Mouse (Mus musculus): Measurements from ENCODE around the gene Tlr11. TPM values are rescaled to one million over a fixed set of nuclear protein-coding genes. Genes with fewer than 3 reads are reported as not detected.

Gene Tlr11
- 0.12 TPM in 2 replicates for polyA plus RNA-seq (2012; rRNA removed; ENCODE audit: low replicate concordance)

DNA sequence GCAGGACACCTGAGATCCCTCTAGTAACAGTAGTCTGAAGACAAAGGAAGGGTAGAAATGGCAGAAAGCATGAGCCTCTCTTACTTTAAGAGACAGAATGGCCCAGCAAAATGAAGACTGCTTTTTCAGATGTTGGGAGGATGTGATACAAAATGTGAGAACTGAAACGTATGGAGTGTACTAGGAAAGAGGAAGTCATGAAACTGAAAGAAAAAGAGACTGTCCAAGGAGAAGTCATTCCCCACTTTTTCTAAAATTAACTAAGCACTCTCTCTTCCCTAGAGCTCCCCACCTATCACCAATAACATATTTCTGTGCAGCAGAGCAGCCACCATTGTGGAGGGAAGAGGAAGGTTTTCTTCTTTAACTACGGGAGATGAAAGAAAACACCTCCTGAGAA is at the start of gene Tlr11:
Tlr11 (plus strand) TSS at position 322 of the 400 bp plus-strand sequence.

GRCm38 (mm10) chr14:50326661-50327060 is 31.1 kb upstream of the Tlr11 start, which contains the start of gene Olfr734:
Olfr734 (minus strand) TSS chr14:50326761.

GRCm38 (mm10) chr14:50348796-50349195 is 8.9 kb upstream of the Tlr11 start, which contains the start of gene Olfr735:
Olfr735 (minus strand) TSS chr14:50348872.

GRCm38 (mm10) chr14:50380863-50381262 is 23.1 kb downstream of the Tlr11 start, which contains the start of gene Olfr736:
Olfr736 (plus strand) TSS chr14:50381163.

GRCm38 (mm10) chr14:50407268-50407667 is 49.6 kb downstream of the Tlr11 start, which contains the start of gene Olfr738:
Olfr738 (plus strand) TSS chr14:50407568.

Other genes with a start within 250 kb of the Tlr11 start
- gene Olfr727, start 234.7 kb upstream of the Tlr11 start, polyA plus RNA-seq (2012; rRNA removed; ENCODE audit: low replicate concordance): not detected in 2 replicates
- gene Olfr728, start 215.2 kb upstream of the Tlr11 start, polyA plus RNA-seq (2012; rRNA removed; ENCODE audit: low replicate concordance): not detected in 2 replicates
- not detected in 2 replicates for gene Olfr729, start 205.0 kb upstream of the Tlr11 start, polyA plus RNA-seq (2012; rRNA removed; ENCODE audit: low replicate concordance)
- not detected in 2 replicates for gene Olfr730, start 169.7 kb upstream of the Tlr11 start, polyA plus RNA-seq (2012; rRNA removed; ENCODE audit: low replicate concordance)
- gene Olfr731, start 116.0 kb upstream of the Tlr11 start, polyA plus RNA-seq (2012; rRNA removed; ENCODE audit: low replicate concordance): not detected in 2 replicates
- not detected in 2 replicates for gene Olfr732, start 73.7 kb upstream of the Tlr11 start, polyA plus RNA-seq (2012; rRNA removed; ENCODE audit: low replicate concordance)
- gene Olfr733, start 56.4 kb upstream of the Tlr11 start, polyA plus RNA-seq (2012; rRNA removed; ENCODE audit: low replicate concordance): not detected in 2 replicates
- not detected in 2 replicates for gene Olfr734, start 31.2 kb upstream of the Tlr11 start, polyA plus RNA-seq (2012; rRNA removed; ENCODE audit: low replicate concordance)
- gene Olfr735, start 9.0 kb upstream of the Tlr11 start, polyA plus RNA-seq (2012; rRNA removed; ENCODE audit: low replicate concordance): not detected in 2 replicates
- not detected in 2 replicates for gene Olfr736, start 23.2 kb downstream of the Tlr11 start, polyA plus RNA-seq (2012; rRNA removed; ENCODE audit: low replicate concordance)
- not detected in 2 replicates for gene Olfr738, start 49.7 kb downstream of the Tlr11 start, polyA plus RNA-seq (2012; rRNA removed; ENCODE audit: low replicate concordance)
- not detected in 2 replicates for gene Olfr739, start 60.7 kb downstream of the Tlr11 start, polyA plus RNA-seq (2012; rRNA removed; ENCODE audit: low replicate concordance)
- gene Olfr740, start 87.6 kb downstream of the Tlr11 start, polyA plus RNA-seq (2012; rRNA removed; ENCODE audit: low replicate concordance): not detected in 2 replicates
- not detected in 2 replicates for gene Olfr741, start 114.8 kb downstream of the Tlr11 start, polyA plus RNA-seq (2012; rRNA removed; ENCODE audit: low replicate concordance)
- gene Olfr742, start 145.7 kb downstream of the Tlr11 start, polyA plus RNA-seq (2012; rRNA removed; ENCODE audit: low replicate concordance): not detected in 2 replicates
- gene Olfr743, start 163.9 kb downstream of the Tlr11 start, polyA plus RNA-seq (2012; rRNA removed; ENCODE audit: low replicate concordance): not detected in 2 replicates

Data from duodenum, adult 2 months (tissue).